Mouse (Mus musculus) intestine, embryonic 15.5 days (tissue): ENCODE data around the gene Mterf4. TPM values are rescaled to one million over a fixed set of nuclear protein-coding genes. Genes with fewer than 3 reads are reported as not detected.
A peak's percentile ranks its signal among the peaks of the same experiment; 100 is the strongest.

Experiments
- ATAC-seq: fragments of 200-750 bp; cut with Nextera tagmentation; 2 replicates; pipeline ENCODE4 v1.8.0; 2017; ENCODE audit warnings: moderate TSS enrichment, moderate library complexity
- H3K27ac ChIP-seq: fragments of 300-500 bp; sonication (generic); 2 replicates; pipeline ENCODE4 v1.5.1; 2015; ENCODE audit warnings: mild to moderate bottlenecking, inconsistent platforms
- H3K27me3 ChIP-seq: fragments of 300-500 bp; sonication (generic); replicated peaks from 2 replicates; pipeline ENCODE4 v1.6.1; 2015; ENCODE audit warnings: inconsistent platforms
- H3K36me3 ChIP-seq: fragments of 300-500 bp; sonication (generic); 2 replicates; pipeline ENCODE4 v1.6.1; 2015; ENCODE audit warnings: inconsistent platforms
- H3K4me1 ChIP-seq: fragments of 300-500 bp; sonication (generic); replicated peaks from 2 replicates; pipeline ENCODE4 v1.6.1; 2015; ENCODE audit warnings: inconsistent platforms
- H3K4me2 ChIP-seq: fragments of 300-500 bp; sonication (generic); replicated peaks from 2 replicates; pipeline ENCODE4 v1.6.1; 2015; ENCODE audit warnings: mild to moderate bottlenecking, inconsistent platforms
- H3K4me3 ChIP-seq: fragments of 300-500 bp; sonication (generic); replicated peaks from 2 replicates; pipeline ENCODE4 v1.5.1; 2015; ENCODE audit warnings: inconsistent platforms
- H3K9ac ChIP-seq: fragments of 300-500 bp; sonication (generic); 2 replicates; pipeline ENCODE4 v1.6.1; 2015; ENCODE audit warnings: inconsistent platforms
- H3K9me3 ChIP-seq: fragments of 300-500 bp; sonication (generic); 2 replicates; pipeline ENCODE4 v1.6.1; 2016; ENCODE audit warnings: inconsistent platforms
- WGBS: fragments of 180-500 bp; shearing (Covaris S2); methylation state at CpG from one replicate; pipeline ENCODE4 v1.1.7; 2015; 5-methylcytosine and 5-hydroxymethylcytosine counted together
- polyA plus RNA-seq: library from polyadenylated mRNA; unstranded; fragments of >200 nt; fragmentation: Nextera tagmentation; extraction: Ambion mirVana; gene quantifications from 2 replicates; pipeline ENCODE4 v1.2.1, GENCODE M21; 2015

Gene Mterf4
- polyA plus RNA-seq, 1 experiment from 2014 or later: 25.7 TPM

DNA sequence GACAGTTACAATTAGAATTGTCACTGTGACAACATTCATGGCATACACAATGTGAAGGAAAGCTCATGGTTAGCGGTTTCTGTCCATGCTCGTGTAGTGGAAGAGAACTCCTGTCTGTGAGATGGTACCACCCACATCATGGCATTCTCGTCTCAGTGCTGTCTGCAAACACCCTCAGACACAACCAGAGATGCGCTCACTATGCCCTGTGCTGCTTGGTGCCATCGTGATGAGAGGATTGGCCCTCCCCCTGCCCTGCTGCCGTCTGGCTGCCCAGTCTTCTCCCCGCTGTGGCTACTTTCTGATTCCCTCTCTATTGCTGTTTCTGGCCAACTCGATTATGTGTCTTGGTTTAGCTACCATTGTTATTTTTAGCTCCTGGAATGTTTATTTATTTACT lies 13.7 kb downstream of the Mterf4 start:
- ATAC-seq: no peak
- no peak overlapping the region for H3K4me3 ChIP-seq
- H3K36me3 ChIP-seq: peaks cover 4% of the 10 kb centered on the region; the same call in 1 of the 2 replicates
- no peaks in the 10 kb centered on the region for H3K4me1 ChIP-seq
- H3K9me3 ChIP-seq: no peaks in the 10 kb centered on the region
- 76% methylated on average over 8 of the region's 8 CpGs for WGBS
- H3K27me3 ChIP-seq: no peaks in the 10 kb centered on the region
- no peak overlapping the region for H3K4me2 ChIP-seq
- no peak overlapping the region for H3K27ac ChIP-seq
- H3K9ac ChIP-seq: no peak overlapping the region

DNA sequence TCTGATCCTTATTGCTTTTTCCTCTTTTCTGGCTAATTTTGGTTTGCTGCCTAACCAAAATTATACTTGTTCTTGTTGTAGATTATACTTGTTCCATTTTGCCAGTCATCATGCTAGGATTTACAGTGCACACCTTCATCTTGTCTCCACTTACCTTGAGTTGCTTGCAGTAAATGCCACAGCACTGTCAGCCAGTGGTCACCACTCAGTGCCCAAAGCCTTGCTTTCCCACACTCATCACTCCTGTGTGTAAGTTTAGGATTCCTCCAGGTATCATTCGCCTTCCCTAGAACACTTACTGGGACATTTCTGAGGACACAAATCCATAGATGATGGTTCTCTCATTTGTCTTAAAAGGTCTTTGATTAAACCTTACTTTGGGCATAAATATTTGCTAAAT lies 14.1 kb downstream of the Mterf4 start:
- H3K4me1 ChIP-seq: no peaks in the 10 kb centered on the region
- WGBS: 89% methylated on average over 1 of the region's 1 CpGs
- no peak overlapping the region for H3K4me3 ChIP-seq
- H3K27ac ChIP-seq: no peak overlapping the region
- no peaks in the 10 kb centered on the region for H3K9me3 ChIP-seq
- no peak overlapping the region for H3K4me2 ChIP-seq
- H3K36me3 ChIP-seq: peaks cover 2% of the 10 kb centered on the region; the same call in 1 of the 2 replicates
- H3K27me3 ChIP-seq: no peaks in the 10 kb centered on the region
- H3K9ac ChIP-seq: no peak overlapping the region
- ATAC-seq: no peak

- Histone ChIP-seq H3K4me3 (no peak overlapping the region), H3K4me2 (no peak overlapping the region), H3K9me3 (no peaks in the 10 kb centered on the region), H3K27ac (no peak overlapping the region), H3K27me3 (no peaks in the 10 kb centered on the region), H3K4me1 (no peaks in the 10 kb centered on the region), H3K36me3 (no peaks in the 10 kb centered on the region), H3K9ac (no peak overlapping the region)
- no peak for ATAC-seq
- 83% methylated on average over 4 of the region's 4 CpGs for WGBS
Measured at GRCm38 (mm10) chr1:93290956-93291355, 14.8 kb downstream of the Mterf4 start.

DNA sequence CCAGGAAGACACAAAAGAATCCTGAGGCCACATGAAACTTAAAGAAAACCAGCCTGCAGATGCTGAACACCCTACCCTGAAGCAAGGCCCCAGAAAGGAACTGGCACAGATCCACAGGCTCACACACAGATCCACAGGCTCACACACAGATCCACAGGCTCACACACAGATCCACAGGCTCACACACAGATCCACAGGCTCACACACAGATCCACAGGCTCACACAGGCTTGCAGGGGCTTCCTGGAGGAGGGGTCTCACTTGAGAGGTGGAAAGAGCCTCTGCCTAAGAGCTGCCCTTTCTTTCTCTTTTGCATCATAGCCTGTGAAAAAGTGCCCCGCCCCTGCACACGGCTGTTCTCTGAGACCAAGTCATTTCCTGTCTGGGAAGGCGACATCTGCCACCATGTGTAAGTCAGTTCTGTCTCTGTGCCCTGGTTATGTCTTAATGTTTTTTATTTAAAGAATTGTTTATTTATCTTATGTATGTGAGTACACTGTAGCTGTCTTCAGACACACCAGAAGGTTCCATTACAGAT lies 16.0 kb downstream of the Mterf4 start:
- no peak for ATAC-seq
- H3K4me3 ChIP-seq: no peak overlapping the region
- WGBS: 51% methylated on average over 3 of the region's 3 CpGs
- no peaks in the 10 kb centered on the region for H3K9me3 ChIP-seq
- H3K4me2 ChIP-seq: no peak overlapping the region
- no peaks in the 10 kb centered on the region for H3K36me3 ChIP-seq
- H3K27me3 ChIP-seq: no peaks in the 10 kb centered on the region
- H3K9ac ChIP-seq: no peak overlapping the region
- H3K4me1 ChIP-seq: no peaks in the 10 kb centered on the region
- H3K27ac ChIP-seq: no peak overlapping the region

GRCm38 (mm10) chr1:93277041-93277440 lies 28.7 kb downstream of the Mterf4 start:
- Histone ChIP-seq H3K36me3 (no peaks in the 10 kb centered on the region), H3K9me3 (no peaks in the 10 kb centered on the region), H3K27me3 (no peaks in the 10 kb centered on the region), H3K4me1 (no peaks in the 10 kb centered on the region), H3K4me2 (no peak overlapping the region), H3K27ac (no peak overlapping the region), H3K4me3 (no peak overlapping the region), H3K9ac (no peak overlapping the region)
- ATAC-seq: no peak
- WGBS: 70% methylated on average over 7 of the region's 7 CpGs

GRCm38 (mm10) chr1:93275561-93275960 lies 30.2 kb downstream of the Mterf4 start:
- H3K4me3 ChIP-seq: no peak overlapping the region
- ATAC-seq: peak; percentile 34; the same call in 1 of the 2 replicates
- no peak overlapping the region for H3K27ac ChIP-seq
- no peaks in the 10 kb centered on the region for H3K36me3 ChIP-seq
- no peak overlapping the region for H3K9ac ChIP-seq
- no peaks in the 10 kb centered on the region for H3K9me3 ChIP-seq
- no peak overlapping the region for H3K4me2 ChIP-seq
- H3K27me3 ChIP-seq: no peaks in the 10 kb centered on the region
- WGBS: 61% methylated on average over 6 of the region's 6 CpGs
- H3K4me1 ChIP-seq: no peaks in the 10 kb centered on the region

DNA sequence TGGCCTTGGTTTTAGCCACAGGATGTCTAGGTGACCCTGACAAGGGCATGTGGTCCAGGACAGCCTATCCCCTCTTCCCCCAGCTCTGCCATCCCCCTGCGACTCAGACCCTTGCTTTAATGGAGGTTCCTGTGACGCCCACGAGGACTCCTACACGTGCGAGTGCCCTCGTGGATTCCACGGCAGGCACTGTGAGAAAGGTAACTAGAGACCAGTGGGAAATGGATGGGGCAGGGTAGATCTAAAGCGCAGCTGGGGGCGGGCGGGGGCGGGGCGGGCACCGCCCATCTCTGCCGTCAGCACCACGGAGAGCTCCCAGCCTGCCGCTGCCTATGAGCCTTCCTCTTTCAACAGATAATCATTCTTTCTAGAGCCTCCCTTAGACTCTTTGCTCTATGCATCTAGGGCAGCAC lies 33.3 kb downstream of the Mterf4 start:
- Histone ChIP-seq H3K36me3 (no peaks in the 10 kb centered on the region), H3K4me1 (no peaks in the 10 kb centered on the region), H3K27me3 (no peaks in the 10 kb centered on the region), H3K4me3 (no peak overlapping the region), H3K9me3 (no peaks in the 10 kb centered on the region), H3K27ac (no peak overlapping the region), H3K4me2 (no peak overlapping the region), H3K9ac (no peak overlapping the region)
- 2% methylated on average over 16 of the region's 16 CpGs for WGBS
- peak; percentile 66; the same call in 1 of the 2 replicates for ATAC-seq

GRCm38 (mm10) chr1:93271751-93272150 lies 34.0 kb downstream of the Mterf4 start:
- Histone ChIP-seq H3K9me3 (no peaks in the 10 kb centered on the region), H3K27ac (no peak overlapping the region), H3K4me3 (no peak overlapping the region), H3K4me2 (no peak overlapping the region), H3K9ac (no peak overlapping the region), H3K4me1 (no peaks in the 10 kb centered on the region), H3K36me3 (no peaks in the 10 kb centered on the region), H3K27me3 (no peaks in the 10 kb centered on the region)
- WGBS: 64% methylated on average over 6 of the region's 6 CpGs
- ATAC-seq: 0 out of 2 replicates have a peak, but pooled peaks have one; percentile 28

DNA sequence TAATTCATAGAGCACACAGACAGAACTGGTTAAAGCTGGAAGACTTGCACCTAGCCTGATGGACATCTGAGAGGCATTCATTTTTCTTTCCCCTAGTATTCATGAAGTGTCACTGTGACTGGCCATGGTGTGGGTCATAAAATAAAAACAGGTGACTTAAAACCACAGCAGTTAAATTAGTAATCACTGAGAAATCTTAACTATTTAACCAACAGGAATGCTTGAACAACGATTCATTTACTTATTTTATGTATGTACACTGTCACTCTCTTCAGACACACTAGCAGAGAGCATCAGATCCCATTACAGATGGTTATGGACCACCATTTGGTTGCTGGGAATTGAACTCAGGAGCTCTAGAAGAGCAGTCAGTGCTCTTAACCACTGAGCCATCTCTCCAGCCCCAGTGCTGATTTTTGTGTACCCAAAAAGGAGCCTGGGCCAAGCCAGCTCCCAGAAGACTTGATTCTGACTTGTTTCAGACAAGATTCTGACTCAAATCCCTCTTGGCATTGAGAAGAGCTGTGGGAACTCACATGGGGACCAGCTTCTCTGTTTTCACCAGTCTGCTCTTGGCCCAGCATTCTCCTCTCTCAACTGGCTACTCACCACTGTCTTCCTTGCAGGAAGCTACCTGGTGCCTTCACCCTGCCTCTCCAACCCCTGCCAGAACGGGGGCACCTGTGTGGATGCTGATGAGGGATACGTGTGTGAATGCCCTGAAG lies 35.0 kb downstream of the Mterf4 start:
- Histone ChIP-seq H3K9ac (no peak overlapping the region), H3K4me3 (no peak overlapping the region), H3K27ac (no peak overlapping the region), H3K36me3 (no peaks in the 10 kb centered on the region), H3K4me2 (no peak overlapping the region), H3K9me3 (no peaks in the 10 kb centered on the region), H3K27me3 (no peaks in the 10 kb centered on the region), H3K4me1 (no peaks in the 10 kb centered on the region)
- ATAC-seq: no peak
- 69% methylated on average over 3 of the region's 3 CpGs for WGBS

GRCm38 (mm10) chr1:93268246-93268645 lies 37.5 kb downstream of the Mterf4 start:
- no peaks in the 10 kb centered on the region for H3K4me1 ChIP-seq
- no peaks in the 10 kb centered on the region for H3K27me3 ChIP-seq
- H3K4me2 ChIP-seq: no peak overlapping the region
- H3K9ac ChIP-seq: no peak overlapping the region
- WGBS: 78% methylated on average over 2 of the region's 2 CpGs
- H3K9me3 ChIP-seq: no peaks in the 10 kb centered on the region
- H3K36me3 ChIP-seq: no peaks in the 10 kb centered on the region
- H3K4me3 ChIP-seq: no peak overlapping the region
- ATAC-seq: no peak
- H3K27ac ChIP-seq: no peak overlapping the region

- Histone ChIP-seq H3K4me1 (no peaks in the 10 kb centered on the region), H3K9ac (no peak overlapping the region), H3K4me2 (no peak overlapping the region), H3K4me3 (no peak overlapping the region), H3K27ac (no peak overlapping the region), H3K36me3 (no peaks in the 10 kb centered on the region), H3K27me3 (no peaks in the 10 kb centered on the region), H3K9me3 (no peaks in the 10 kb centered on the region)
- no peak for ATAC-seq
- 43% methylated on average over 3 of the region's 3 CpGs for WGBS
Measured at GRCm38 (mm10) chr1:93267207-93267606, 38.5 kb downstream of the Mterf4 start.

- H3K27me3 ChIP-seq: no peaks in the 10 kb centered on the region
- H3K4me3 ChIP-seq: no peak overlapping the region
- H3K4me1 ChIP-seq: peaks cover 4% of the 10 kb centered on the region; the same call in 1 of the 2 replicates
- no peak overlapping the region for H3K9ac ChIP-seq
- no peaks in the 10 kb centered on the region for H3K36me3 ChIP-seq
- H3K4me2 ChIP-seq: no peak overlapping the region
- no peak overlapping the region for H3K27ac ChIP-seq
- 85% methylated on average over 1 of the region's 1 CpGs for WGBS
- H3K9me3 ChIP-seq: no peaks in the 10 kb centered on the region
- no peak for ATAC-seq
Measured at GRCm38 (mm10) chr1:93257560-93257959, 48.2 kb downstream of the Mterf4 start.

GRCm38 (mm10) chr1:93255761-93256160 lies 50.0 kb downstream of the Mterf4 start:
- ATAC-seq: no peak

More at GRCm38 (mm10) chr1:93255761-93256160, 50.0 kb downstream of the Mterf4 start:
- H3K4me2 ChIP-seq: no peak overlapping the region
- H3K4me3 ChIP-seq: no peak overlapping the region
- H3K9me3 ChIP-seq: no peaks in the 10 kb centered on the region
- H3K27ac ChIP-seq: no peak overlapping the region
- H3K9ac ChIP-seq: no peak overlapping the region
- H3K4me1 ChIP-seq: peaks cover 4% of the 10 kb centered on the region; the same call in 1 of the 2 replicates
- no peaks in the 10 kb centered on the region for H3K36me3 ChIP-seq
- no peaks in the 10 kb centered on the region for H3K27me3 ChIP-seq
- WGBS: 88% methylated on average over 7 of the region's 7 CpGs
